Mouse (Mus musculus): ENCODE measurements around the gene Nlrc5.

DNA sequence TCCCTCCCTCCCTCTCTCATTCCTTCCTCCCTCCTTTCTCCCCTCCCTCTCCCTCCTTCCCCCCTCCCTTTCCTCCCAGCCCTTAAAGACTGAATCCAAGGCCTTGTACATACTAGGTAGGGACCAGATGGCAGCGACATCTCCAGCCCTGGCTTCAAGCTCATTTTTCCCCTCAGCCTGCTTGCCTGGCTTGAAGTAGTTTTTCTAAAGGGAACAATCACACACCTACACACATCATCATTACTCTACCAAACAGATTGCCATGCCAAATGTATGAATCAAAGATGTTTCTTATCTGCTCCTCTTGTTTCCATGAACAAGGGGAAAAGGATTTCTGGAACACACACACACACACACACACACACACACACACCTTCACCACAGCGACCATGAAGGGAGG is 10.3 kb downstream of the Nlrc5 start:
- TF ChIP-seq MYOG (IDR thresholded peaks at IDR 0.05; ENCODE audit: control insufficient read depth, extremely low read depth, insufficient read length) (no peak), USF1 (IDR thresholded peaks at IDR 0.05; ENCODE audit: low read depth) (no peak), CTCF (IDR thresholded peaks at IDR 0.05; ENCODE audit: control insufficient read depth, insufficient read depth, insufficient read length) (no peak), MAX (IDR thresholded peaks at IDR 0.05) (no peak)
